Mouse (Mus musculus): ENCODE measurements at regions not wholly inside any gene's neighbourhood (a gene's known extent, or its start where the extent isn't known, plus 50 kb on each side); places are given as distances from the start of the nearest gene placed in this dataset.

DNA sequence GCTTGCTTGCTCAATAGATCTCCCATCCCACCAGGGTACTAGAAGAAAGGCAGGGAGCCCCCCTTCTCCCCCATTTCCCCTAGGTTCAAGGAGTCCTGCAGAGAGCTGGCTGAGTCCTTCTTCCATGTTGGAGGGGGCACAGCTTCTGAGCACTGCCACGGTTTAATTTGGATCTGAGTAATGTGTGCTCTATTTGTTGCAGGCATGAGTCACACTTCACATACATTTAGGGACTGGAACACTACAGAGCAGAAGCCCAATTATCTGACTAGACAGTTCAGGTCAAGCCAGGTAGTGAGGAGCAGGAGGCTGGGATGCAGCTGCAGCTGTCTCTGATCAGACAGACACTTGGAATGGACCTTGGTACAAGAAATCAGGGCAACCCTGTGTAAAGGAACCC lies 644.1 kb upstream of the Fam19a5 start:
- no peak for ATAC-seq (ENCODE audit: insufficient number of reproducible peaks, low FRiP score, low TSS enrichment, low read depth)
- Histone ChIP-seq H3K27ac (replicated peaks; ENCODE audit: low read depth, low read length) (no peak overlapping the region), H3K36me3 (ENCODE audit: control insufficient read depth, insufficient read depth, low read length) (no peaks in the 10 kb centered on the region), H3K9ac (ENCODE audit: low read length) (no peak overlapping the region), H3K4me1 (ENCODE audit: control insufficient read depth, insufficient read depth, low read length) (no peaks in the 10 kb centered on the region), H3K9me3 (ENCODE audit: control insufficient read depth, low read length) (no peaks in the 10 kb centered on the region), H3K27me3 (ENCODE audit: control insufficient read depth, insufficient read depth, low read length) (no peaks in the 10 kb centered on the region), H3K4me2 (ENCODE audit: low read depth, severe bottlenecking) (no peak overlapping the region), H3K4me3 (ENCODE audit: low read depth, low read length) (no peak overlapping the region)
- WGBS = 71% methylated on average over 1 of the region's 1 CpGs
- no peak for DNase-seq (ENCODE audit: low spot score)

GRCm38 (mm10) chr15:86903006-86903405 lies 641.1 kb upstream of the Fam19a5 start:
- no peak for DNase-seq (ENCODE audit: low spot score)
- no peaks in the 10 kb centered on the region for H3K27me3 ChIP-seq (ENCODE audit: control insufficient read depth, insufficient read depth, low read length)
- H3K4me3 ChIP-seq (ENCODE audit: low read depth, low read length) = no peak overlapping the region
- no peaks in the 10 kb centered on the region for H3K4me1 ChIP-seq (ENCODE audit: control insufficient read depth, insufficient read depth, low read length)
- H3K36me3 ChIP-seq (ENCODE audit: control insufficient read depth, insufficient read depth, low read length) = no peaks in the 10 kb centered on the region
- ATAC-seq (ENCODE audit: insufficient number of reproducible peaks, low FRiP score, low TSS enrichment, low read depth) = no peak
- WGBS = 33% methylated on average over 3 of the region's 3 CpGs
- no peak overlapping the region for H3K9ac ChIP-seq (ENCODE audit: low read length)
- no peak overlapping the region for H3K4me2 ChIP-seq (ENCODE audit: low read depth, severe bottlenecking)
- no peaks in the 10 kb centered on the region for H3K9me3 ChIP-seq (ENCODE audit: control insufficient read depth, low read length)
- H3K27ac ChIP-seq (replicated peaks; ENCODE audit: low read depth, low read length) = no peak overlapping the region

GRCm38 (mm10) chr15:86913276-86913675 lies 630.8 kb upstream of the Fam19a5 start:
- ATAC-seq (ENCODE audit: insufficient number of reproducible peaks, low FRiP score, low TSS enrichment, low read depth) (no peak), DNase-seq (ENCODE audit: low spot score) (no peak)
- WGBS = 87% methylated on average over 3 of the region's 3 CpGs
- no peaks in the 10 kb centered on the region for H3K4me1 ChIP-seq (ENCODE audit: control insufficient read depth, insufficient read depth, low read length)
- no peaks in the 10 kb centered on the region for H3K27me3 ChIP-seq (ENCODE audit: control insufficient read depth, insufficient read depth, low read length)
- no peak overlapping the region for H3K4me2 ChIP-seq (ENCODE audit: low read depth, severe bottlenecking)
- no peaks in the 10 kb centered on the region for H3K36me3 ChIP-seq (ENCODE audit: control insufficient read depth, insufficient read depth, low read length)
- no peak overlapping the region for H3K27ac ChIP-seq (replicated peaks; ENCODE audit: low read depth, low read length)
- H3K9me3 ChIP-seq (ENCODE audit: control insufficient read depth, low read length) = no peaks in the 10 kb centered on the region
- H3K4me3 ChIP-seq (ENCODE audit: low read depth, low read length) = no peak overlapping the region
- no peak overlapping the region for H3K9ac ChIP-seq (ENCODE audit: low read length)

GRCm38 (mm10) chr15:86917891-86918290 lies 626.2 kb upstream of the Fam19a5 start:
- 88% methylated on average over 8 of the region's 8 CpGs for WGBS
- Histone ChIP-seq H3K9me3 (ENCODE audit: control insufficient read depth, low read length) (no peaks in the 10 kb centered on the region), H3K9ac (ENCODE audit: low read length) (no peak overlapping the region), H3K4me1 (ENCODE audit: control insufficient read depth, insufficient read depth, low read length) (no peaks in the 10 kb centered on the region), H3K36me3 (ENCODE audit: control insufficient read depth, insufficient read depth, low read length) (no peaks in the 10 kb centered on the region), H3K4me2 (ENCODE audit: low read depth, severe bottlenecking) (no peak overlapping the region), H3K27ac (replicated peaks; ENCODE audit: low read depth, low read length) (no peak overlapping the region), H3K4me3 (ENCODE audit: low read depth, low read length) (no peak overlapping the region), H3K27me3 (ENCODE audit: control insufficient read depth, insufficient read depth, low read length) (no peaks in the 10 kb centered on the region)
- DNase-seq (ENCODE audit: low spot score) (no peak), ATAC-seq (ENCODE audit: insufficient number of reproducible peaks, low FRiP score, low TSS enrichment, low read depth) (no peak)

DNA sequence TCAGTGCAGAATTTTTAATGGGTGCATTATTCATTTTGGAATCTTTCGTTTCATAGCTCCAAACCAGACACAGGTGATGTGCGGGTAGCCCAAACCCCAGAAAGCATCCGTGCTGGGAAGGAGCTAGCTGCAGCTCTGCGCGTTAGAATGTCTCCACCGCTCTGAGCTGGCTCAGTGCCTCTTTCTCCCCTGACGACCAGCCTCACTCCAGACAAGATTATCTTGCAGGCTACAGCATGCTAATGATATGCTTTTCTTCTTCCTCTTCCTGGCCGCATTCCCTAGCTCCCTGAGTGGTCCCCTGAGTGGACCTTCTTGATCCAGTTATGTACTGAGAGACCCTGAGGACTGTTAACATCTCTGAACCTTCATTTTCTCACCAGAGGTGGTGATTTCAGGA lies 624.4 kb upstream of the Fam19a5 start:
- Histone ChIP-seq H3K4me1 (ENCODE audit: control insufficient read depth, insufficient read depth, low read length) (no peaks in the 10 kb centered on the region), H3K27me3 (ENCODE audit: control insufficient read depth, insufficient read depth, low read length) (no peaks in the 10 kb centered on the region), H3K4me3 (ENCODE audit: low read depth, low read length) (no peak overlapping the region), H3K9me3 (ENCODE audit: control insufficient read depth, low read length) (no peaks in the 10 kb centered on the region), H3K27ac (replicated peaks; ENCODE audit: low read depth, low read length) (no peak overlapping the region), H3K4me2 (ENCODE audit: low read depth, severe bottlenecking) (no peak overlapping the region), H3K36me3 (ENCODE audit: control insufficient read depth, insufficient read depth, low read length) (no peaks in the 10 kb centered on the region), H3K9ac (ENCODE audit: low read length) (no peak overlapping the region)
- WGBS = 65% methylated on average over 8 of the region's 8 CpGs
- no peak for ATAC-seq (ENCODE audit: insufficient number of reproducible peaks, low FRiP score, low TSS enrichment, low read depth)
- no peak for DNase-seq (ENCODE audit: low spot score)

DNA sequence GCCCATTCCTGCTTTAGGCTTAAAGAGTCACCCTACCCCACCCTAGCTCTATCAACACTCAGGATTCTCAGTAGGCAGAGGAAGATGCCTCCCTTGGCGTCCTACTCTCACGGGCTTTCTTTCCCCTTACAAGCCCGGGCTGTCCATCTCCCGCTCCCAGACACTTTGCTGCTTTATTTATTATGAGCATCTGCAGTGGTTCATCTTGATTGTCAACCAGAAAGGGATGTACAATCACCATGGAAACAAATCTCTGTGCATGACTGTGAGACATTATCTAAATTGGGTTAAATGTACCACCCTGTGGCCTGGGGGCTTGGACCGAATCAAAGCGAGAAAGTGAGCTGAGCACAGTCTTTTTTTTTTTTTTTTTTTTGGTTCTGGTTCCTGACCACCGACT lies 623.9 kb upstream of the Fam19a5 start:
- WGBS = 51% methylated on average over 7 of the region's 7 CpGs
- Histone ChIP-seq H3K9me3 (ENCODE audit: control insufficient read depth, low read length) (no peaks in the 10 kb centered on the region), H3K4me3 (ENCODE audit: low read depth, low read length) (no peak overlapping the region), H3K27me3 (ENCODE audit: control insufficient read depth, insufficient read depth, low read length) (no peaks in the 10 kb centered on the region), H3K4me2 (ENCODE audit: low read depth, severe bottlenecking) (no peak overlapping the region), H3K36me3 (ENCODE audit: control insufficient read depth, insufficient read depth, low read length) (no peaks in the 10 kb centered on the region), H3K4me1 (ENCODE audit: control insufficient read depth, insufficient read depth, low read length) (no peaks in the 10 kb centered on the region), H3K9ac (ENCODE audit: low read length) (no peak overlapping the region), H3K27ac (replicated peaks; ENCODE audit: low read depth, low read length) (no peak overlapping the region)
- DNase-seq (ENCODE audit: low spot score) (no peak), ATAC-seq (ENCODE audit: insufficient number of reproducible peaks, low FRiP score, low TSS enrichment, low read depth) (no peak)

GRCm38 (mm10) chr15:86921401-86921800 lies 622.7 kb upstream of the Fam19a5 start:
- no peak overlapping the region for H3K4me3 ChIP-seq (ENCODE audit: low read depth, low read length)
- ATAC-seq (ENCODE audit: insufficient number of reproducible peaks, low FRiP score, low TSS enrichment, low read depth) (no peak), DNase-seq (ENCODE audit: low spot score) (no peak)
- H3K4me1 ChIP-seq (ENCODE audit: control insufficient read depth, insufficient read depth, low read length) = 0 out of 2 replicates have a peak, but pooled peaks cover 3% of the 10 kb centered on the region
- no peak overlapping the region for H3K27ac ChIP-seq (replicated peaks; ENCODE audit: low read depth, low read length)
- H3K4me2 ChIP-seq (ENCODE audit: low read depth, severe bottlenecking) = no peak overlapping the region
- H3K9ac ChIP-seq (ENCODE audit: low read length) = no peak overlapping the region
- H3K27me3 ChIP-seq (ENCODE audit: control insufficient read depth, insufficient read depth, low read length) = no peaks in the 10 kb centered on the region
- 34% methylated on average over 8 of the region's 8 CpGs for WGBS
- no peaks in the 10 kb centered on the region for H3K36me3 ChIP-seq (ENCODE audit: control insufficient read depth, insufficient read depth, low read length)
- H3K9me3 ChIP-seq (ENCODE audit: control insufficient read depth, low read length) = no peaks in the 10 kb centered on the region

DNA sequence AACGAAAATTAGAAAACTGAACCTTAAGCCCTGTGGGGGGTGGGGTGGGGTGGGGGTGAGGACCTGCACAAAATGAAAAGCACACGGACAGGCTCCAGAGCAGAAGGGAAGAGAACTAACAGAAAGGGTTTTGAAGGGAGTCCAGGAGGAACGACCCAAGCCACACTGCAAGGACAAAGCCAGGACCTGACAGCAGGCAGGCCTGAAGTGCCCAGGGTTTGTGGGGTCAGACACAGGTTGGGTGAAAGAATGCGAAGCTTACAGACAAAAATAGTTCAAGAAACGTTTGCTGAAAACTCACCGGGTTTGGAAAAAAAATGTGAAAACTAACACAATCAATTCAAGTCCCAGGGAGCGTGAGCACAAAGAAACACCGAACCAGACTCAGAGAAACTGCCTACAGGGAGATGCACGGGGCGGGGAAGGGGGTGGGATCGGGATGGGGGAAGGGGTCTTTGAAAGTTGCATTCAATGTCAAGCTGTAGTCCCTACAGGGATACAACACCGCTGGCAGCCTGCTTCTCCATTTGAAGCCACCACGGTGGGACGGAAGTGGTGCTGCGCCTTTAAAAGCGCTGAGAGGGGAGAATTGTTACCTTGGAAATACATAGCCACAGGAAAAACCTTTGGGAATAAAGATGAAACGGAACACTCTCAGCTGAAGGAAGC lies 618.9 kb upstream of the Fam19a5 start:
- DNase-seq (ENCODE audit: low spot score) = no peak
- no peaks in the 10 kb centered on the region for H3K36me3 ChIP-seq (ENCODE audit: control insufficient read depth, insufficient read depth, low read length)
- no peak overlapping the region for H3K4me2 ChIP-seq (ENCODE audit: low read depth, severe bottlenecking)
- ATAC-seq (ENCODE audit: insufficient number of reproducible peaks, low FRiP score, low TSS enrichment, low read depth) = no peak
- no peak overlapping the region for H3K27ac ChIP-seq (replicated peaks; ENCODE audit: low read depth, low read length)
- H3K4me3 ChIP-seq (ENCODE audit: low read depth, low read length) = no peak overlapping the region
- H3K4me1 ChIP-seq (ENCODE audit: control insufficient read depth, insufficient read depth, low read length) = 0 out of 2 replicates have a peak, but pooled peaks cover 3% of the 10 kb centered on the region
- no peak overlapping the region for H3K9ac ChIP-seq (ENCODE audit: low read length)
- WGBS = 16% methylated on average over 17 of the region's 17 CpGs
- H3K27me3 ChIP-seq (ENCODE audit: control insufficient read depth, insufficient read depth, low read length) = no peaks in the 10 kb centered on the region
- H3K9me3 ChIP-seq (ENCODE audit: control insufficient read depth, low read length) = no peaks in the 10 kb centered on the region
